Mouse (Mus musculus) skeletal muscle tissue, adult 2 months (tissue): ENCODE measurements around the gene Nexn.
"Not testable (repeated sequence)": the region's sequence is repeated elsewhere in the genome, so short reads cannot be mapped to it uniquely, and the experiment has no call there.

ENCODE experiments used
- DNase-seq: peaks from one replicate; pipeline ENCODE4 v3.0.0-alpha.2; 2012; ENCODE audit warnings: low read depth, low spot score

The Nexn gene

GRCm38 (mm10) chr3:152266036-152266421, at the start of gene Nexn:
Gene Nexn, minus strand, starts transcription at chr3:152266350.
- DNase-seq, result no peak

- DNase-seq, result peak; percentile 88
Observed at GRCm38 (mm10) chr3:152315613-152316012, 49.5 kb upstream of the Nexn start.

GRCm38 (mm10) chr3:152314666-152315065, 48.5 kb upstream of the Nexn start:
- not testable (repeated sequence) for DNase-seq

GRCm38 (mm10) chr3:152309250-152309645, 43.1 kb upstream of the Nexn start:
- no peak for DNase-seq

GRCm38 (mm10) chr3:152308485-152309249, 42.5 kb upstream of the Nexn start:
- peak; percentile 59 for DNase-seq

GRCm38 (mm10) chr3:152305971-152306370, 39.8 kb upstream of the Nexn start:
- DNase-seq, result peak; percentile 92

GRCm38 (mm10) chr3:152305080-152305479, 38.9 kb upstream of the Nexn start:
- DNase-seq, result peak; percentile 70

GRCm38 (mm10) chr3:152304093-152304815, 38.1 kb upstream of the Nexn start:
- peak; percentile 96 for DNase-seq

GRCm38 (mm10) chr3:152302991-152303390, 36.8 kb upstream of the Nexn start:
- DNase-seq, result no peak

- DNase-seq, result no peak
Observed at GRCm38 (mm10) chr3:152300376-152301337, 34.5 kb upstream of the Nexn start.

- no peak for DNase-seq
Observed at GRCm38 (mm10) chr3:152295896-152296295, 29.7 kb upstream of the Nexn start.

- DNase-seq, result no peak
Observed at GRCm38 (mm10) chr3:152294400-152294799, 28.2 kb upstream of the Nexn start.

- no peak for DNase-seq
Observed at GRCm38 (mm10) chr3:152293530-152294181, 27.5 kb upstream of the Nexn start.

GRCm38 (mm10) chr3:152291895-152292294, 25.7 kb upstream of the Nexn start:
- no peak for DNase-seq

GRCm38 (mm10) chr3:152290175-152290798, 24.1 kb upstream of the Nexn start:
- no peak for DNase-seq

GRCm38 (mm10) chr3:152288740-152289139, 22.6 kb upstream of the Nexn start:
- peak; percentile 75 for DNase-seq

GRCm38 (mm10) chr3:152288276-152288675, 22.1 kb upstream of the Nexn start:
- DNase-seq, result no peak

- DNase-seq, result peak; percentile 51
Observed at GRCm38 (mm10) chr3:152287810-152288209, 21.7 kb upstream of the Nexn start.

GRCm38 (mm10) chr3:152284759-152285158, 18.6 kb upstream of the Nexn start:
- DNase-seq, result peak; percentile 67

- no peak for DNase-seq
Observed at GRCm38 (mm10) chr3:152284306-152284705, 18.2 kb upstream of the Nexn start.

- DNase-seq, result no peak
Observed at GRCm38 (mm10) chr3:152282126-152282525, 16.0 kb upstream of the Nexn start.
